In genomic region chr5:76285699-76286098, GRCm38 (mm10) we compare ENCODE assay signal across 11 mouse cellular contexts. TPM values are rescaled to one million over a fixed set of nuclear protein-coding genes. Genes with fewer than 3 reads are reported as not detected.
"Had no signal": no experiment of that assay in that cellular context is flagged by ENCODE, and none has a peak within 500 bp of the region (broad histone marks: within the 10 kb centered on the region; RNA-seq: fewer than 3 reads in every experiment).

No protein-coding gene starts in this region.

- H3K4me2 ChIP-seq: limb, embryonic 12.5 days; liver, embryonic 13.5 days; neural tube, embryonic 12.5 days had no signal

- H3K36me3 ChIP-seq: limb, embryonic 12.5 days; liver, embryonic 13.5 days; neural tube, embryonic 12.5 days had no signal

- H3K27ac ChIP-seq: limb, embryonic 12.5 days; liver, embryonic 13.5 days; neural tube, embryonic 12.5 days; stomach, postnatal 0 days had no signal

- H3K27me3 ChIP-seq: limb, embryonic 12.5 days; liver, embryonic 13.5 days; neural tube, embryonic 12.5 days had no signal

- H3K9me3 ChIP-seq: limb, embryonic 12.5 days; liver, embryonic 13.5 days; neural tube, embryonic 12.5 days had no signal

- DNase-seq: kidney, adult 8-10 months; kidney, postnatal 36 days; liver; liver, embryonic 13.5 days; lung, adult 18-20 months; thymus, postnatal 4 days had no signal

- H3K4me1 ChIP-seq: neural tube, embryonic 12.5 days had no signal

- H3K4me3 ChIP-seq: limb, embryonic 12.5 days; liver, embryonic 13.5 days; neural tube, embryonic 12.5 days had no signal

- H3K9ac ChIP-seq: limb, embryonic 12.5 days; liver, embryonic 13.5 days; neural tube, embryonic 12.5 days had no signal

RNA-seq across cellular contexts. Expression of gene Pdcl2, which starts 45.3 kb away (rescaled TPM):
- polyA plus RNA-seq: kidney, embryonic 16.5 days; limb, embryonic 12.5 days; liver, embryonic 13.5 days; lung, embryonic 16.5 days; neural tube, embryonic 12.5 days; stomach, postnatal 0 days had no signal
